Mouse (Mus musculus) forebrain, embryonic 12.5 days (tissue): ENCODE measurements around the gene Olfr1370. TPM values are rescaled to one million over a fixed set of nuclear protein-coding genes. Genes with fewer than 3 reads are reported as not detected.
"Not testable (repeated sequence)": the region's sequence is repeated elsewhere in the genome, so short reads cannot be mapped to it uniquely, and the experiment has no call there.

Experiments
- ATAC-seq: fragments of 200-750 bp; cut with Nextera tagmentation; 2 replicates; pipeline ENCODE4 v1.8.0; 2017; ENCODE audit warnings: moderate TSS enrichment; ENCODE audit not compliant: low FRiP score
- H3K27ac ChIP-seq: fragments of 300-500 bp; sonication (generic); 2 replicates; pipeline ENCODE4 v1.5.1; 2016; ENCODE audit warnings: mild to moderate bottlenecking
- H3K27me3 ChIP-seq: fragments of 300-500 bp; sonication (generic); 2 replicates; pipeline ENCODE4 v1.6.1; 2016; ENCODE audit warnings: mild to moderate bottlenecking
- H3K36me3 ChIP-seq: fragments of 300-500 bp; sonication (generic); replicated peaks from 2 replicates; pipeline ENCODE4 v1.6.1; 2016; ENCODE audit warnings: mild to moderate bottlenecking
- H3K4me1 ChIP-seq: fragments of 300-500 bp; sonication (generic); 2 replicates; pipeline ENCODE4 v1.6.1; 2016
- H3K4me2 ChIP-seq: fragments of 300-500 bp; sonication (generic); 2 replicates; pipeline ENCODE4 v1.6.1; 2016; ENCODE audit warnings: mild to moderate bottlenecking, moderate library complexity
- H3K4me3 ChIP-seq: fragments of 300-500 bp; sonication (generic); replicated peaks from 2 replicates; pipeline ENCODE4 v1.5.1; 2016; ENCODE audit warnings: mild to moderate bottlenecking
- H3K9ac ChIP-seq: fragments of 300-500 bp; sonication (generic); 2 replicates; pipeline ENCODE4 v1.6.1; 2016; ENCODE audit warnings: mild to moderate bottlenecking
- H3K9me3 ChIP-seq: fragments of 300-500 bp; sonication (generic); 2 replicates; pipeline ENCODE4 v1.6.1; 2016
- WGBS: fragments of 180-500 bp; shearing (Covaris S2); methylation state at CpG from one replicate; pipeline ENCODE4 v1.1.7; 2016; 5-methylcytosine and 5-hydroxymethylcytosine counted together
- polyA plus RNA-seq: library from polyadenylated mRNA; unstranded; fragments of >200 nt; fragmentation: Nextera tagmentation; extraction: Ambion mirVana; gene quantifications from 2 replicates; pipeline ENCODE4 v1.2.1, GENCODE M21; 2016

The Olfr1370 gene
- not detected in 2 replicates for polyA plus RNA-seq

GRCm38 (mm10) chr13:21074847-21075246, at the start of gene Olfr1370:
TSS of gene Olfr1370 (minus strand) at chr13:21074947.
- Histone ChIP-seq H3K9me3 (no peaks in the 10 kb centered on the region), H3K36me3 (no peaks in the 10 kb centered on the region), H3K4me3 (no peak within 1 kb of the TSS), H3K4me2 (no peak within 1 kb of the TSS), H3K9ac (no peak within 1 kb of the TSS), H3K27me3 (no peaks in the 10 kb centered on the region), H3K4me1 (no peaks in the 10 kb centered on the region), H3K27ac (no peak within 1 kb of the TSS)
- 84% methylated on average over 3 of the region's 3 CpGs for WGBS
- ATAC-seq: no peak

- Histone ChIP-seq H3K9me3 (no peaks in the 10 kb centered on the region), H3K4me3 (no peak overlapping the region), H3K9ac (no peak overlapping the region), H3K4me1 (no peaks in the 10 kb centered on the region), H3K4me2 (no peak overlapping the region), H3K36me3 (no peaks in the 10 kb centered on the region), H3K27ac (no peak overlapping the region), H3K27me3 (no peaks in the 10 kb centered on the region)
- WGBS: 87% methylated on average over 4 of the region's 4 CpGs
- ATAC-seq: no peak
Measured at GRCm38 (mm10) chr13:21114121-21114520, 39.4 kb upstream of the Olfr1370 start.

- not testable (repeated sequence) for H3K36me3 ChIP-seq, H3K27me3 ChIP-seq, H3K4me1 ChIP-seq, H3K9ac ChIP-seq, H3K27ac ChIP-seq, H3K9me3 ChIP-seq, H3K4me2 ChIP-seq, ATAC-seq, H3K4me3 ChIP-seq
- 64% methylated on average over 3 of the region's 3 CpGs for WGBS
Measured at GRCm38 (mm10) chr13:21111183-21111582, 36.4 kb upstream of the Olfr1370 start, which contains the start of gene Olfr1369-ps1. TSS of gene Olfr1369-ps1 (plus strand) at chr13:21111483.

- 93% methylated on average over 6 of the region's 6 CpGs for WGBS
- no peak overlapping the region for H3K9ac ChIP-seq
- H3K4me3 ChIP-seq: no peak overlapping the region
- no peak overlapping the region for H3K27ac ChIP-seq
- H3K4me2 ChIP-seq: no peak overlapping the region
- ATAC-seq: no peak
- no peaks in the 10 kb centered on the region for H3K9me3 ChIP-seq
- H3K27me3 ChIP-seq: no peaks in the 10 kb centered on the region
- H3K4me1 ChIP-seq: no peaks in the 10 kb centered on the region
- no peaks in the 10 kb centered on the region for H3K36me3 ChIP-seq
Measured at GRCm38 (mm10) chr13:21110441-21110840, 35.7 kb upstream of the Olfr1370 start.

GRCm38 (mm10) chr13:21109759-21110158, 35.0 kb upstream of the Olfr1370 start:
- no peak overlapping the region for H3K9ac ChIP-seq
- H3K36me3 ChIP-seq: no peaks in the 10 kb centered on the region
- H3K27me3 ChIP-seq: no peaks in the 10 kb centered on the region
- H3K4me2 ChIP-seq: no peak overlapping the region
- no peak overlapping the region for H3K27ac ChIP-seq
- no peak for ATAC-seq
- H3K4me3 ChIP-seq: no peak overlapping the region
- no peaks in the 10 kb centered on the region for H3K4me1 ChIP-seq
- 96% methylated on average over 3 of the region's 3 CpGs for WGBS
- H3K9me3 ChIP-seq: no peaks in the 10 kb centered on the region

GRCm38 (mm10) chr13:21082686-21083085, 7.9 kb upstream of the Olfr1370 start:
- WGBS: 77% methylated on average over 2 of the region's 2 CpGs
- ATAC-seq: no peak
- H3K9me3 ChIP-seq: no peaks in the 10 kb centered on the region
- no peaks in the 10 kb centered on the region for H3K36me3 ChIP-seq
- no peak overlapping the region for H3K4me2 ChIP-seq
- H3K27ac ChIP-seq: no peak overlapping the region
- H3K4me3 ChIP-seq: no peak overlapping the region
- H3K4me1 ChIP-seq: no peaks in the 10 kb centered on the region
- no peak overlapping the region for H3K9ac ChIP-seq
- no peaks in the 10 kb centered on the region for H3K27me3 ChIP-seq

- H3K4me1 ChIP-seq: no peaks in the 10 kb centered on the region
- no peaks in the 10 kb centered on the region for H3K36me3 ChIP-seq
- H3K4me3 ChIP-seq: no peak overlapping the region
- ATAC-seq: no peak
- H3K27ac ChIP-seq: no peak overlapping the region
- WGBS: 88% methylated on average over 2 of the region's 2 CpGs
- no peak overlapping the region for H3K9ac ChIP-seq
- no peaks in the 10 kb centered on the region for H3K9me3 ChIP-seq
- H3K27me3 ChIP-seq: no peaks in the 10 kb centered on the region
- no peak overlapping the region for H3K4me2 ChIP-seq
Measured at GRCm38 (mm10) chr13:21066021-21066420, 8.7 kb downstream of the Olfr1370 start.

- Histone ChIP-seq H3K9ac (no peak overlapping the region), H3K9me3 (no peaks in the 10 kb centered on the region), H3K4me2 (no peak overlapping the region), H3K27me3 (no peaks in the 10 kb centered on the region), H3K4me1 (no peaks in the 10 kb centered on the region), H3K4me3 (no peak overlapping the region), H3K36me3 (no peaks in the 10 kb centered on the region), H3K27ac (no peak overlapping the region)
- WGBS: 60% methylated on average over 1 of the region's 1 CpGs
- ATAC-seq: no peak
Measured at GRCm38 (mm10) chr13:21050118-21050517, 24.6 kb downstream of the Olfr1370 start.

- no peaks in the 10 kb centered on the region for H3K27me3 ChIP-seq
- H3K4me1 ChIP-seq: no peaks in the 10 kb centered on the region
- H3K9ac ChIP-seq: no peak overlapping the region
- no peaks in the 10 kb centered on the region for H3K9me3 ChIP-seq
- no peak overlapping the region for H3K27ac ChIP-seq
- no peak overlapping the region for H3K4me3 ChIP-seq
- ATAC-seq: 0 out of 2 replicates have a peak, but pooled peaks have one; percentile 33
- no peaks in the 10 kb centered on the region for H3K36me3 ChIP-seq
- no peak overlapping the region for H3K4me2 ChIP-seq
- WGBS: 88% methylated on average over 2 of the region's 2 CpGs
Measured at GRCm38 (mm10) chr13:21040589-21041199, 34.1 kb downstream of the Olfr1370 start.

- ATAC-seq: no peak
- no peaks in the 10 kb centered on the region for H3K27me3 ChIP-seq
- H3K4me1 ChIP-seq: no peaks in the 10 kb centered on the region
- no peak overlapping the region for H3K4me2 ChIP-seq
- H3K27ac ChIP-seq: no peak overlapping the region
- H3K9ac ChIP-seq: no peak overlapping the region
- no peaks in the 10 kb centered on the region for H3K9me3 ChIP-seq
- no peaks in the 10 kb centered on the region for H3K36me3 ChIP-seq
- no peak overlapping the region for H3K4me3 ChIP-seq
Measured at GRCm38 (mm10) chr13:21035981-21036380, 38.8 kb downstream of the Olfr1370 start.

- no peaks in the 10 kb centered on the region for H3K9me3 ChIP-seq
- H3K36me3 ChIP-seq: no peaks in the 10 kb centered on the region
- ATAC-seq: peak; percentile 21; the same call in 1 of the 2 replicates
- no peak overlapping the region for H3K27ac ChIP-seq
- no peak overlapping the region for H3K9ac ChIP-seq
- no peaks in the 10 kb centered on the region for H3K27me3 ChIP-seq
- H3K4me1 ChIP-seq: no peaks in the 10 kb centered on the region
- no peak overlapping the region for H3K4me3 ChIP-seq
- 85% methylated on average over 3 of the region's 3 CpGs for WGBS
- no peak overlapping the region for H3K4me2 ChIP-seq
Measured at GRCm38 (mm10) chr13:21035011-21035410, 39.7 kb downstream of the Olfr1370 start.

- no peak overlapping the region for H3K9ac ChIP-seq
- H3K9me3 ChIP-seq: no peaks in the 10 kb centered on the region
- no peak overlapping the region for H3K4me2 ChIP-seq
- no peaks in the 10 kb centered on the region for H3K36me3 ChIP-seq
- H3K4me1 ChIP-seq: no peaks in the 10 kb centered on the region
- no peak overlapping the region for H3K4me3 ChIP-seq
- WGBS: 62% methylated on average over 3 of the region's 3 CpGs
- H3K27ac ChIP-seq: no peak overlapping the region
- ATAC-seq: 0 out of 2 replicates have a peak, but pooled peaks have one; percentile 60
- H3K27me3 ChIP-seq: no peaks in the 10 kb centered on the region
Measured at GRCm38 (mm10) chr13:21033176-21033575, 41.6 kb downstream of the Olfr1370 start.

GRCm38 (mm10) chr13:21024831-21025230, 49.9 kb downstream of the Olfr1370 start:
- Histone ChIP-seq H3K27ac (no peak overlapping the region), H3K9ac (no peak overlapping the region), H3K27me3 (no peaks in the 10 kb centered on the region), H3K4me3 (no peak overlapping the region), H3K9me3 (no peaks in the 10 kb centered on the region), H3K4me2 (no peak overlapping the region), H3K4me1 (no peaks in the 10 kb centered on the region), H3K36me3 (no peaks in the 10 kb centered on the region)
- WGBS: 91% methylated on average over 5 of the region's 5 CpGs
- no peak for ATAC-seq
